Mouse (Mus musculus): ENCODE measurements around the gene Glt6d1. TPM values are rescaled to one million over a fixed set of nuclear protein-coding genes. Genes with fewer than 3 reads are reported as not detected.

The Glt6d1 gene
- polyA plus RNA-seq, 1 experiment from 2014 or later: not detected

GRCm38 (mm10) chr2:25780921-25781320 lies 34.7 kb downstream of the Glt6d1 start:
- 44% methylated on average over 4 of the region's 4 CpGs for WGBS (ENCODE audit: insufficient replicate concordance)
- H3K9ac ChIP-seq (ENCODE audit: low read depth, low read length): no peak overlapping the region
- no peaks in the 10 kb centered on the region for H3K9me3 ChIP-seq (replicated peaks; ENCODE audit: control insufficient read depth, low read length)
- no peak overlapping the region for H3K4me2 ChIP-seq (ENCODE audit: low read depth, low read length)
- no peaks in the 10 kb centered on the region for H3K4me1 ChIP-seq (ENCODE audit: control insufficient read depth, low read depth, low read length)
- H3K4me3 ChIP-seq (ENCODE audit: low read depth, low read length): no peak overlapping the region
- no peak overlapping the region for H3K27ac ChIP-seq (ENCODE audit: low read length)
- H3K27me3 ChIP-seq (ENCODE audit: control insufficient read depth, insufficient read depth, low read depth, low read length): no peaks in the 10 kb centered on the region
- H3K36me3 ChIP-seq (ENCODE audit: control insufficient read depth, insufficient read depth): no peaks in the 10 kb centered on the region
- ATAC-seq (ENCODE audit: low read depth): no peak

- Histone ChIP-seq H3K9ac (ENCODE audit: low read depth, low read length) (no peak overlapping the region), H3K36me3 (ENCODE audit: control insufficient read depth, insufficient read depth) (no peaks in the 10 kb centered on the region), H3K27ac (ENCODE audit: low read length) (no peak overlapping the region), H3K9me3 (replicated peaks; ENCODE audit: control insufficient read depth, low read length) (no peaks in the 10 kb centered on the region), H3K4me2 (ENCODE audit: low read depth, low read length) (no peak overlapping the region), H3K4me3 (ENCODE audit: low read depth, low read length) (no peak overlapping the region), H3K27me3 (ENCODE audit: control insufficient read depth, insufficient read depth, low read depth, low read length) (no peaks in the 10 kb centered on the region), H3K4me1 (ENCODE audit: control insufficient read depth, low read depth, low read length) (no peaks in the 10 kb centered on the region)
- 65% methylated on average over 9 of the region's 9 CpGs for WGBS (ENCODE audit: insufficient replicate concordance)
- no peak for ATAC-seq (ENCODE audit: low read depth)
Measured at GRCm38 (mm10) chr2:25779076-25779475, 36.6 kb downstream of the Glt6d1 start.

GRCm38 (mm10) chr2:25776717-25777116 lies 38.9 kb downstream of the Glt6d1 start, which contains the start of gene Lcn11:
Lcn11 (plus strand) TSS chr2:25777017.
- no peaks in the 10 kb centered on the region for H3K4me1 ChIP-seq (ENCODE audit: control insufficient read depth, low read depth, low read length)
- no peaks in the 10 kb centered on the region for H3K9me3 ChIP-seq (replicated peaks; ENCODE audit: control insufficient read depth, low read length)
- H3K27ac ChIP-seq (ENCODE audit: low read length): no peak within 1 kb of the TSS
- H3K27me3 ChIP-seq (ENCODE audit: control insufficient read depth, insufficient read depth, low read depth, low read length): no peaks in the 10 kb centered on the region
- no peak within 1 kb of the TSS for H3K4me2 ChIP-seq (ENCODE audit: low read depth, low read length)
- no peaks in the 10 kb centered on the region for H3K36me3 ChIP-seq (ENCODE audit: control insufficient read depth, insufficient read depth)
- 78% methylated on average over 1 of the region's 1 CpGs for WGBS (ENCODE audit: insufficient replicate concordance)
- no peak for ATAC-seq (ENCODE audit: low read depth)
- H3K9ac ChIP-seq (ENCODE audit: low read depth, low read length): no peak within 1 kb of the TSS
- H3K4me3 ChIP-seq (ENCODE audit: low read depth, low read length): no peak within 1 kb of the TSS

GRCm38 (mm10) chr2:25775991-25776390 lies 39.7 kb downstream of the Glt6d1 start:
- no peaks in the 10 kb centered on the region for H3K36me3 ChIP-seq (ENCODE audit: control insufficient read depth, insufficient read depth)
- WGBS (ENCODE audit: insufficient replicate concordance): 43% methylated on average over 3 of the region's 3 CpGs
- no peak overlapping the region for H3K4me3 ChIP-seq (ENCODE audit: low read depth, low read length)
- H3K27me3 ChIP-seq (ENCODE audit: control insufficient read depth, insufficient read depth, low read depth, low read length): no peaks in the 10 kb centered on the region
- H3K9me3 ChIP-seq (replicated peaks; ENCODE audit: control insufficient read depth, low read length): no peaks in the 10 kb centered on the region
- no peak overlapping the region for H3K4me2 ChIP-seq (ENCODE audit: low read depth, low read length)
- no peak for ATAC-seq (ENCODE audit: low read depth)
- no peak overlapping the region for H3K27ac ChIP-seq (ENCODE audit: low read length)
- no peak overlapping the region for H3K9ac ChIP-seq (ENCODE audit: low read depth, low read length)
- H3K4me1 ChIP-seq (ENCODE audit: control insufficient read depth, low read depth, low read length): no peaks in the 10 kb centered on the region

GRCm38 (mm10) chr2:25774640-25775039 lies 41.0 kb downstream of the Glt6d1 start:
- H3K9me3 ChIP-seq (replicated peaks; ENCODE audit: control insufficient read depth, low read length): no peaks in the 10 kb centered on the region
- no peaks in the 10 kb centered on the region for H3K4me1 ChIP-seq (ENCODE audit: control insufficient read depth, low read depth, low read length)
- no peak overlapping the region for H3K9ac ChIP-seq (ENCODE audit: low read depth, low read length)
- H3K4me2 ChIP-seq (ENCODE audit: low read depth, low read length): no peak overlapping the region
- no peaks in the 10 kb centered on the region for H3K27me3 ChIP-seq (ENCODE audit: control insufficient read depth, insufficient read depth, low read depth, low read length)
- ATAC-seq (ENCODE audit: low read depth): no peak
- H3K36me3 ChIP-seq (ENCODE audit: control insufficient read depth, insufficient read depth): no peaks in the 10 kb centered on the region
- H3K4me3 ChIP-seq (ENCODE audit: low read depth, low read length): no peak overlapping the region
- WGBS (ENCODE audit: insufficient replicate concordance): 44% methylated on average over 2 of the region's 2 CpGs
- no peak overlapping the region for H3K27ac ChIP-seq (ENCODE audit: low read length)

GRCm38 (mm10) chr2:25773507-25773906 lies 42.1 kb downstream of the Glt6d1 start:
- no peak overlapping the region for H3K4me2 ChIP-seq (ENCODE audit: low read depth, low read length)
- H3K36me3 ChIP-seq (ENCODE audit: control insufficient read depth, insufficient read depth): no peaks in the 10 kb centered on the region
- 61% methylated on average over 2 of the region's 2 CpGs for WGBS (ENCODE audit: insufficient replicate concordance)
- no peaks in the 10 kb centered on the region for H3K4me1 ChIP-seq (ENCODE audit: control insufficient read depth, low read depth, low read length)
- no peak overlapping the region for H3K9ac ChIP-seq (ENCODE audit: low read depth, low read length)
- H3K27me3 ChIP-seq (ENCODE audit: control insufficient read depth, insufficient read depth, low read depth, low read length): no peaks in the 10 kb centered on the region
- H3K9me3 ChIP-seq (replicated peaks; ENCODE audit: control insufficient read depth, low read length): no peaks in the 10 kb centered on the region
- H3K4me3 ChIP-seq (ENCODE audit: low read depth, low read length): no peak overlapping the region
- no peak overlapping the region for H3K27ac ChIP-seq (ENCODE audit: low read length)
- ATAC-seq (ENCODE audit: low read depth): no peak

GRCm38 (mm10) chr2:25767764-25768163 lies 47.9 kb downstream of the Glt6d1 start:
- 60% methylated on average over 4 of the region's 4 CpGs for WGBS (ENCODE audit: insufficient replicate concordance)
- no peak overlapping the region for H3K27ac ChIP-seq (ENCODE audit: low read length)
- H3K36me3 ChIP-seq (ENCODE audit: control insufficient read depth, insufficient read depth): no peaks in the 10 kb centered on the region
- H3K9ac ChIP-seq (ENCODE audit: low read depth, low read length): no peak overlapping the region
- H3K4me3 ChIP-seq (ENCODE audit: low read depth, low read length): no peak overlapping the region
- no peaks in the 10 kb centered on the region for H3K9me3 ChIP-seq (replicated peaks; ENCODE audit: control insufficient read depth, low read length)
- ATAC-seq (ENCODE audit: low read depth): no peak
- H3K27me3 ChIP-seq (ENCODE audit: control insufficient read depth, insufficient read depth, low read depth, low read length): no peaks in the 10 kb centered on the region
- H3K4me1 ChIP-seq (ENCODE audit: control insufficient read depth, low read depth, low read length): no peaks in the 10 kb centered on the region
- H3K4me2 ChIP-seq (ENCODE audit: low read depth, low read length): no peak overlapping the region

GRCm38 (mm10) chr2:25765269-25765668 lies 50.4 kb downstream of the Glt6d1 start, which contains the start of gene Lcn3:
Lcn3 (plus strand) TSS chr2:25765569.
- H3K4me1 ChIP-seq (ENCODE audit: control insufficient read depth, low read depth, low read length): no peaks in the 10 kb centered on the region

GRCm38 (mm10) chr2:25758064-25758625 lies 57.5 kb downstream of the Glt6d1 start:
- no peak overlapping the region for H3K9ac ChIP-seq (ENCODE audit: low read depth, low read length)
- ATAC-seq (ENCODE audit: low read depth): no peak
- H3K4me2 ChIP-seq (ENCODE audit: low read depth, low read length): no peak overlapping the region
- whole genome bisulfite sequencing (ENCODE audit: insufficient replicate concordance): 43% methylated on average over 4 of the region's 4 CpGs
- no peak overlapping the region for H3K4me3 ChIP-seq (ENCODE audit: low read depth, low read length)
- H3K27me3 ChIP-seq (ENCODE audit: control insufficient read depth, insufficient read depth, low read depth, low read length): no peaks in the 10 kb centered on the region
- H3K36me3 ChIP-seq (ENCODE audit: control insufficient read depth, insufficient read depth): no peaks in the 10 kb centered on the region
- H3K9me3 ChIP-seq (replicated peaks; ENCODE audit: control insufficient read depth, low read length): no peaks in the 10 kb centered on the region
- H3K27ac ChIP-seq (ENCODE audit: low read length): no peak overlapping the region
- no peaks in the 10 kb centered on the region for H3K4me1 ChIP-seq (ENCODE audit: control insufficient read depth, low read depth, low read length)

More at GRCm38 (mm10) chr2:25765269-25765668, 50.4 kb downstream of the Glt6d1 start, which contains the start of gene Lcn3:
- no peak within 1 kb of the TSS for H3K9ac ChIP-seq (ENCODE audit: low read depth, low read length)
- 45% methylated on average over 2 of the region's 2 CpGs for WGBS (ENCODE audit: insufficient replicate concordance)
- no peaks in the 10 kb centered on the region for H3K36me3 ChIP-seq (ENCODE audit: control insufficient read depth, insufficient read depth)
- H3K4me2 ChIP-seq (ENCODE audit: low read depth, low read length): no peak within 1 kb of the TSS
- no peak within 1 kb of the TSS for H3K27ac ChIP-seq (ENCODE audit: low read length)
- H3K4me3 ChIP-seq (ENCODE audit: low read depth, low read length): no peak within 1 kb of the TSS
- ATAC-seq (ENCODE audit: low read depth): no peak
- H3K9me3 ChIP-seq (replicated peaks; ENCODE audit: control insufficient read depth, low read length): no peaks in the 10 kb centered on the region
- H3K27me3 ChIP-seq (ENCODE audit: control insufficient read depth, insufficient read depth, low read depth, low read length): no peaks in the 10 kb centered on the region
